17 mouse cellular contexts compared by ENCODE assay signal in genomic region chr7:66998821-66999220, GRCm38 (mm10).
A peak's percentile ranks its signal among the peaks of the same experiment; 100 is the strongest.
DNase-seq lines count a peak whose midpoint lies in the region; TF ChIP-seq lines count a peak whose summit lies in the region.
"Had no signal": no experiment of that assay in that cellular context is flagged by ENCODE, and none has a peak within 500 bp of the region (broad histone marks: within the 10 kb centered on the region; RNA-seq: fewer than 3 reads in every experiment).

No protein-coding gene starts in this region.

- H3K9me3 ChIP-seq in heart, embryonic 10.5 days, result no peaks in the 10 kb centered on the region

- H3K27me3 ChIP-seq in heart, embryonic 10.5 days (ENCODE audit: insufficient read depth, poor library complexity, severe bottlenecking), result no peaks in the 10 kb centered on the region

- H3K27ac ChIP-seq in heart, embryonic 10.5 days, result no peak overlapping the region
- H3K27ac ChIP-seq in layer of hippocampus, adult 2 months, result peak overlapping the region; percentile 48

- H3K4me3 ChIP-seq in heart, embryonic 10.5 days, result no peak overlapping the region
- H3K4me3 ChIP-seq in layer of hippocampus, adult 2 months, result no peak overlapping the region

- DNase-seq in heart, adult 11 months, result peak; percentile 79
- DNase-seq in heart, postnatal 4 days, result no peak
- peak; percentile 66 for DNase-seq in heart, embryonic 10.5 days (ENCODE audit: low spot score)
- no peak for DNase-seq in heart, postnatal 36 days
- no peak for DNase-seq in layer of hippocampus, adult 2 months (ENCODE audit: low spot score in 2 of 2)
- DNase-seq in layer of hippocampus, postnatal 10 days (ENCODE audit: low spot score in 2 of 2), result no peak
- DNase-seq: adrenal gland, adult 2 months; adrenal gland, adult 8-10 months; adrenal gland, postnatal 10 days; adrenal gland, postnatal 14 days; adrenal gland, postnatal 25 days; adrenal gland, postnatal 36 days; B cell, adult 2 months; cerebellum, adult 11 months; cerebellum, adult 11-12 months; cerebellum, adult 18-20 months had no signal

- H3K36me3 ChIP-seq in heart, embryonic 10.5 days, result no peaks in the 10 kb centered on the region
- H3K36me3 ChIP-seq: G1E had no signal

- 74% methylated on average over 6 of the region's 6 CpGs for WGBS in heart, embryonic 10.5 days

- no peak for TF ChIP-seq CTCF in layer of hippocampus, adult 2 months (conservative IDR thresholded peaks at IDR 0.05)

- no peaks in the 10 kb centered on the region for H3K4me1 ChIP-seq in heart, embryonic 10.5 days

- intact Hi-C loops in heart, postnatal 36 days (cut with DNase I), result no loop called here

Comparison
In these comparisons a context has a peak if more than half of its experiments do, and no peak if none do; other contexts are left out.
1. DNase-seq: peak in heart, adult 11 months (single experiment) and heart, embryonic 10.5 days (single experiment); none in heart, postnatal 4 days (single experiment), heart, postnatal 36 days (0 of 2), layer of hippocampus, adult 2 months (0 of 2) and layer of hippocampus, postnatal 10 days (0 of 2).